Mouse (Mus musculus): ENCODE data around the gene Efcc1. TPM values are rescaled to one million over a fixed set of nuclear protein-coding genes. Genes with fewer than 3 reads are reported as not detected.
"Not testable (repeated sequence)": the region's sequence is repeated elsewhere in the genome, so short reads cannot be mapped to it uniquely, and the experiment has no call there.

The Efcc1 gene
- total RNA-seq, 2 experiments from 2014 or later = 4.9 to 5.6 TPM

DNA sequence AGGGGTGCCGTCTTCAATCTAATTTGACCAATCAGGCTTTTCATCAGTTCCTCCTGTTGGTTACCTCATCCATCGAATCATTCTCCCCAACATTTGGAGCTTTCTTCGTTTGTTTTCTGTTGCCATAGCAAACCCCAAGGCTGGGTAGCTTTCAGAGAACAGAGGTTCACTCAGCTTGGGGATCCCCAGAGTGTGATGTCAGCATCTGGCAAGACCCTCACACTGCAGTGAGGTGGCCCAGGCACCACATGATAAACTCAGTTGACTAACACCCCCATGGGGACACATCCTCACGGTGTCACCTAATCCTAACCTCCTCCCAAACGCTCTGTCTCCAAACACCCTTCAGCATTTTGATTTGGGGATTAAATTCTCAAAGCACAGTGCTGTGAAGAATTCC lies 12.6 kb downstream of the Efcc1 start:
- no peak for DNase-seq (ENCODE audit: low spot score in 2 of 2)

GRCm38 (mm10) chr6:87744632-87745031 lies 14.0 kb downstream of the Efcc1 start:
- no peak for DNase-seq (ENCODE audit: low spot score in 2 of 2)

GRCm38 (mm10) chr6:87745301-87745700 lies 14.6 kb downstream of the Efcc1 start:
- DNase-seq (ENCODE audit: low spot score in 2 of 2) = no peak

DNA sequence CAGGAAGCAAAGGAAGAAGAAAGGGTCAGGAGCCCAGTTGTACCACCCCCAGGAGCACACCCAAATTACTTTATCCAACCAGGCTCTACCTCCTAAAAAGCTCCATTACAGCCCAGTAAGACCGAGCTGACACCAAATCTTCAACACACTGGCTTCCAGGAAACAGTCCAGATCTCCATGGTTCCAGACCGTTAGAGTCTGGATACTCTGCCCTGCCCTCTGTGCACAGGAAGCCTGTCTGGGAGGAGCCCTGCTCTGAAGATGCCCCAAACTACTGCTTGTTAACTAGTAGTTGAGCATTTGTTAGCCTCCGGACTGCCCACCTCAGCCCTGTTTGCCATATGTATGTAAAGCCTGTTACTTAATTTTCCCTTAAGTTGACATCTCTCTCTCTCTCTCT lies 15.4 kb downstream of the Efcc1 start:
- no peak for DNase-seq (ENCODE audit: low spot score in 2 of 2)

DNA sequence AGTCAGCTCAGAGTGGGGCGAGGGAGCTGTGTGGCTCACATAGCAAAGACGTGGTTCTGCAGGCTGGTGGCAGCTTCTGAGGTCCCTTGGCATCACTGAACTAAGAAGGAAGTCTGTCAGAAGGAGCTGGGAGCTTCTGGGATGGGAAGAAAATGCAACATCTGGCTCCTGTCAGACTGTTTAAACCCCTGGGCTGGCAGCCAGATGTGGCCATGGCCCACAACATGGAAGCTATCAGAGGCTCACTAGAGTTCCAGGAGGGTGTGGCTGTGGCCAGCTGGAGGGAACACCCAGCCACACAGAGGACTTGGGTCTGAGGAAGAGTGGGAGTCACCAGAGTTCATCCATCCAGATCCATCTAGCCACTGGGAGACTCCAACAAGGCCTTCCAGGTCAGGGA lies 16.2 kb downstream of the Efcc1 start:
- DNase-seq (ENCODE audit: low spot score in 2 of 2) = no peak

- DNase-seq (ENCODE audit: low spot score in 2 of 2) = no peak
These were observed 17.4 kb downstream of the Efcc1 start for GRCm38 (mm10) chr6:87748078-87748477.

GRCm38 (mm10) chr6:87748531-87748930 lies 17.9 kb downstream of the Efcc1 start:
- DNase-seq (ENCODE audit: low spot score in 2 of 2) = no peak

DNA sequence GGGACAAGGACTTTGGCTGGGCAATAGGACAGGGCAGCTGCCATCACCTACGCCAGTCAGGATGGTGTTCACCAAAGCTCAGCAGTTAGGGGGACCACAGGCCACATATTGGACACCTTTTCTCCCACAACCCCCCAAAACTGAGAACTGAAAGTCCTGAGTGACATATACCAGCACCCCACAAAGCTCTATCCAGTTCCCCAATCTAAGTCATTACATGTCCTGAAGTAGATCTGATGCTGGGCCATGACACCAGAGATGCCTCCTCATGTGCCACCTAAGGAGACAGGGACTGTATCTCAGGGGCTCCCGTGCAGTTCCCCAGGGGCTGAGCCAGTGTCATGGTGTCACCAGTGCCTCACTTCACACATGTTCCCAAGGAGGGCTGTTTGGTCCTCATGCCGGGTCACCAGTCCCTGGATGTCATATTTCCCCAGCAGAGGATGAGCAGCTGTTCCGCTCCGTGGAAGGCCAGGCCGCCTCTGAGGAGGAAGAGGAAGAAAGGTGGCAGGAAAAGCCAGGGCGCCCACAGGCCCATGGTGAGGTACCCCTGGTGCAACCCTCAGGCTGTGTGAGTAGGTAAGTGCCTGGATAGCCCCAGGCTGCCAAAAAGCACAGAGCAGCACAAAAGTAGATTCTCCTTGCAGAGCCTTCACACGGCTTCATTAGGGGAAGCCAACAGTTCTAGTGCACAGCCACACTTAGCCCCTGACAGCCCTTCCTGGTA lies 19.7 kb downstream of the Efcc1 start:
- DNase-seq (ENCODE audit: low spot score in 2 of 2) = no peak

- DNase-seq (ENCODE audit: low spot score in 2 of 2) = no peak
These were observed 20.9 kb downstream of the Efcc1 start for GRCm38 (mm10) chr6:87751574-87751973.

- no peak for DNase-seq (ENCODE audit: low spot score in 2 of 2)
These were observed 24.5 kb downstream of the Efcc1 start for GRCm38 (mm10) chr6:87755196-87755595.

DNA sequence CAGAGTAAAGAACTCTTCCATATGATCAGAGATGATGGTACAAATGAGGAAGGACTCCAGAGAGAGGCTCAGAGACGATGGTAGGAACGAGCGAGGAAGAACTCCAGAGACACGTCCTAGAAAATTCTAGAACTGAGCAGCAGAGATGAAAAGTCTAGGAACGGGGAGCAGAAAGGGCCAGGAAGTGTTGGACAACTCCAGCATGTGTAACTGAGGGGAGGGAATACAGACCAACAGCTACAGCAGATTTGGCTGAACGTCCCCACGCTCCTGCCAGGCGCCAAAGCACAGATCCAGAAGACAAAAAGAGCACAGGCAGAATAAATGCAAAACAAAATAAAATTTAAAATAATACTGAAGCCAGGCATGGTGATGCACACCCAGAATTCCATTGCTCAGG lies 26.2 kb downstream of the Efcc1 start:
- no peak for DNase-seq (ENCODE audit: low spot score in 2 of 2)

DNA sequence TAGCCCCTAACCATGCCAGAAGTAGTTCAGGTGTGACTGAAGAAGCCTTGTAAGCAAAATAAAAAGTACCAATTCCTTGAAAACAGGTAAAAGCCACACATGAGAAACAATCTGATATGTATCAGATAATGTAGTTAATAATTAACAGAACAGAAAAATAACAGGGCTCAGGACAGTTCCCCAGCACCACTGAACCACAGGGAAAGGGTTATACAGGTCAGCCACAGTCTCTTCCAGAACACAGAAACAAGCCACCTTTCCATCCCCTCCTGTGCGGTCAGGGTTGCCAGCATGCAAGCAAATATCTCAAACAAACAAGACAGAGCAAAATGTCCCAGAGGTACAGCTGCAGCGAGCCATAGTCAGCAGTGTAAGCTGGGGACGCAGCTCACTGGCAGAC lies 28.7 kb downstream of the Efcc1 start:
- DNase-seq (ENCODE audit: low spot score in 2 of 2) = no peak

DNA sequence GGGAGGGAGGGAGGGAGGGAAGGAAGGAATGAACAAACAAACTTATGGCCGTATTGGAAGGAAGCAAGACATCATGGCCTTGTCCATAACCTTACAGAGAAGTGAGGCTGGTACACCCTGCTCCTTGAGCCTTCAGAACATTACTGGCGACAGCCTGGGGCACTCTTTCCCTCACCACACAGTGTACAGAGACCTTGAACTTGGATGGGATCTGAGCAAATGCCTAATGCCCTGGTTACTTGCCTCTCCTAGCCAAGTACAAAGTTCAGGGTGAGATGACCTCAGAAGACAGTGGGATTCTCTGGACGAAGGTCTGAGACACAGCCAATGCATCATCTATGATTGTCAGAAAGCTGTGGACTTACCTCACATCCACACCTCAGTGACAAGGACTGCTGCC lies 29.2 kb downstream of the Efcc1 start:
- DNase-seq (ENCODE audit: low spot score in 2 of 2) = no peak

DNA sequence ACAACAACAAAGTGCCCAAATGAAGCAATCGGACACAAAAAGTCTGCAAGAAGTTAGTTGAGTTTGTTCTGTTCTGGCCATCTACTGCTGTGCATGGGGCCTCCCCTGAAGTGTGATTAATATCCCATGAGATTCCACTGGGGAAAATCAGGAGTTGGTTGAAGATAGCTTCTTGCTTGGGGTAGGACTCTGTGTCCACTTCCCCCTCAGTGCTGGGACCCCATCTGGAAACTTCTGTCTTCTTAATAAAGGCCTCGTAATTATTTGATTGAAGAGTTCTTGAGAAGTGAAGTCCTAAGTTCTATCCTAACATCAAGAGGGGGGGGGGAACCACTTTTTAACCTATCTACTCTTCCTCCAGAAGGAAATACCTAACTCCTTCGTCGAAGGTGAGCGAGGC lies 31.5 kb downstream of the Efcc1 start:
- no peak for DNase-seq (ENCODE audit: low spot score in 2 of 2)

- no peak for DNase-seq (ENCODE audit: low spot score in 2 of 2)
These were observed 33.0 kb downstream of the Efcc1 start for GRCm38 (mm10) chr6:87763376-87764280.

DNA sequence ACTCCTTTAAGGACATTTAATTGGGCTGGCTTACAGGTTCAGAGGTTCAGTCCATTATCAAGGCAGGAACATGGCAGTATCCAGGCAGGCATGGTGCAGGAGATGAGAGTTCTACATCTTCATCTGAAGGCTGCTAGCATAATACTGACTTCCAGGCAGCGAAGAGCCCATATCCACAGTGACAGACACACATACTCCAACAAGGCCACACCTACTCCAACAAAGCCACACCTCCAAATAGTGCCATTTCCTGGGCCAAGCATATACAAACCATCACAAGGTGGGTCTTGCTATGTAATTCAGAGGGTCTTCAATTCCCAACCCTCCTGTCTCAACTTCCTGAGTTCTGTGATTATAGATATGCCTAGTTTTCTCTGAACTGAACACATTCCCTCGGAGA lies 33.6 kb downstream of the Efcc1 start:
- DNase-seq (ENCODE audit: low spot score in 2 of 2) = not testable (repeated sequence)

DNA sequence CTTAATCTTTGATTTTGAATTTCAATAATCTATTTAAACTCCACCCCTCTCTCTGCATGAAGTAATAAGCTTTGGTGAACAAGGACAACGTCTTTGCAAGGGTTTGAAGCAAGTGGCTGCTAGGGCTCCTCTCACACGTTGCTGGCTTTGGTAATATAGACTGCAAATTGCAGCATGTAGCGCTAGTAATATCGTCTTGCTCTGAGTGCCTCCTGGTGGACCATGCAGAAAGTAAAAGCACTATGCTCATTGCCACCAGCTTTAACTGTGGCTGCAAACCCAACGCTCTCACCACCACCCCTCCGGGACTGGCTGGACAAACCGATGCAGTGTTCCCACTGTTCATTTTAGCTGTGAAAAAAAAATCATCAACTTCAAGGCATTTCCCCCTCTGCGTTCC lies 40.0 kb downstream of the Efcc1 start:
- no peak for DNase-seq (ENCODE audit: low spot score in 2 of 2)

DNA sequence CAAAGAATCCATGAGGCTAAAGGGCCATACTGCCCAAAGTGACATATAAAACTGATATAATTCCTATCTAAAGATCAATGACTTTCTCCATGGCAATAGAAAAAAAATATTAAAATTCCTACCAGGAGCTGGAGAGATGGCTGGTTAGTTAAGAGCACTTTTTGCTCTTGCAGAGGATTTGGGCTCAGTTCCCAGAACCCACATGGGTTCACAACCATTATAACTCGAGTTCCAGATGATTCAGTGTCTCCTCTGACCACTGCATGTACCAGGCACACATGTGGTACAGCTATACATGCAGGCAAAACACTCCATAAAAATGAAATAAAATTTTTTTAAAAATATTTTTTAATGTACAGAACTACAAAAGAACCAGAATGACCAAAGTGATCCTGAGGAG lies 43.8 kb downstream of the Efcc1 start:
- DNase-seq (ENCODE audit: low spot score in 2 of 2) = no peak

DNA sequence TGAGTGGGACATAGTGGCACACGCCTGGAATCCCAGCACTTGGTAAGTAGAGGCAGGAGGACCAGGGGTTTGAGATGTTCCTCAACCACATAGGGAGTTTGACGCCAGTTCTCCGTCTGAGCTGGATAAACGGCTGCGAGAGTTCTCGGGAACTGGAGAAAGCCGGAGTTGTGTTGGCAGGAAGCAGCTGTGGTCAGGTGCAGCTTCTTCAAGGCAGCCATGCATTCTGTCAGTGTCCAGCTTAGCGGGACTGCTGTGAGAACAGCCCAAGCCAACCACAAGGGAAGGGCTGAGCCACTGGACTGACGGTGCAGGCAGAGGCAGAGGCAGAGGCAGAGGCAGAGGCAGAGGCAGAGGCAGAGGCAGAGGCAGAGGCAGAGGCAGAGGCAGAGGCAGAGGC lies 44.2 kb downstream of the Efcc1 start:
- no peak for DNase-seq (ENCODE audit: low spot score in 2 of 2)

- DNase-seq (ENCODE audit: low spot score in 2 of 2) = no peak
These were observed 45.0 kb downstream of the Efcc1 start for GRCm38 (mm10) chr6:87775588-87776245.

DNA sequence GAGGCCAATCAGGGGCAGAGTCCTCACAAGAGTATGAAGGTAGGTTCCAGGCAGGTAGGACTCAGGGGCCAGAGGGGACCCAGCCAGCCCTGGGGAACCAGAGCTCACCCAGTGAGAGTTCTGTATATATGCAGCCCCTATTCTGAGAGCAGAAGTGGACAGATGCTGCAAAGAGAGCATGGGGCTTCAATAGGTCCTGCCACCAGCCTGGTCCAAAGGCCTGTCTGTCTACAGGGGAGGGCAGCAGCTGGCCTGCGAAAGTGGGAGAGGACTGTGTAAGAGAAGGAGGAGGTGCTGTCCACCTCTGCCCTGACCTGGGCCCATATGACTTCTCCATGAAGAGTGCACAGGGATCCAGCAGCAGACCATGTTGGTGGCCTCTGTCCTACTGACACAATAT lies 46.0 kb downstream of the Efcc1 start:
- no peak for DNase-seq (ENCODE audit: low spot score in 2 of 2)

GRCm38 (mm10) chr6:87777842-87778241 lies 47.2 kb downstream of the Efcc1 start, which contains the start of gene Gp9:
Gene Gp9, plus strand, starts transcription at chr6:87778072.
- DNase-seq (ENCODE audit: low spot score in 2 of 2) = no peak

Measured in left cerebral cortex, adult 18-20 months (tissue).